Mouse (Mus musculus) liver, embryonic 15.5 days (tissue): ENCODE results near the gene Klf17. TPM values are rescaled to one million over a fixed set of nuclear protein-coding genes. Genes with fewer than 3 reads are reported as not detected.
"Not testable (repeated sequence)": the region's sequence is repeated elsewhere in the genome, so short reads cannot be mapped to it uniquely, and the experiment has no call there.

Experiments
- ATAC-seq: fragments of 200-750 bp; cut with Nextera tagmentation; 2 replicates; pipeline ENCODE4 v1.8.0; 2017; ENCODE audit warnings: moderate number of reproducible peaks, mild to moderate bottlenecking, moderate library complexity; ENCODE audit not compliant: insufficient read depth
- H3K27ac ChIP-seq: fragments of 300-500 bp; sonication (generic); replicated peaks from 2 replicates; pipeline ENCODE4 v1.5.1; 2015; ENCODE audit warnings: mild to moderate bottlenecking, inconsistent platforms
- H3K27me3 ChIP-seq: fragments of 300-500 bp; sonication (generic); 2 replicates; pipeline ENCODE4 v1.6.1; 2015; ENCODE audit warnings: mild to moderate bottlenecking, inconsistent platforms
- H3K36me3 ChIP-seq: fragments of 300-500 bp; sonication (generic); replicated peaks from 2 replicates; pipeline ENCODE4 v1.6.1; 2015; ENCODE audit warnings: moderate library complexity, mild to moderate bottlenecking, inconsistent platforms
- H3K4me1 ChIP-seq: fragments of 300-500 bp; sonication (generic); replicated peaks from 2 replicates; pipeline ENCODE4 v1.6.1; 2015; ENCODE audit warnings: inconsistent platforms
- H3K4me2 ChIP-seq: fragments of 300-500 bp; sonication (generic); 2 replicates; pipeline ENCODE4 v1.6.1; 2015; ENCODE audit warnings: moderate library complexity, mild to moderate bottlenecking, inconsistent platforms
- H3K4me3 ChIP-seq: fragments of 300-500 bp; sonication (generic); replicated peaks from 2 replicates; pipeline ENCODE4 v1.5.1; 2015; ENCODE audit warnings: mild to moderate bottlenecking, inconsistent platforms
- H3K9ac ChIP-seq: fragments of 300-500 bp; sonication (generic); 2 replicates; pipeline ENCODE4 v1.6.1; 2015; ENCODE audit warnings: moderate library complexity, mild to moderate bottlenecking, inconsistent platforms
- H3K9me3 ChIP-seq: fragments of 300-500 bp; sonication (generic); replicated peaks from 2 replicates; pipeline ENCODE4 v1.6.1; 2016; ENCODE audit warnings: inconsistent platforms
- WGBS: fragments of 180-500 bp; shearing (Covaris S2); methylation state at CpG from one replicate; pipeline ENCODE4 v1.1.7; 2015; ENCODE audit warnings: mixed read lengths; ENCODE audit not compliant: insufficient replicate concordance; 5-methylcytosine and 5-hydroxymethylcytosine counted together
- polyA plus RNA-seq: library from polyadenylated mRNA; unstranded; fragments of >200 nt; fragmentation: Nextera tagmentation; extraction: Ambion mirVana; gene quantifications from 2 replicates; pipeline ENCODE4 v1.2.1, GENCODE M21; 2015

Gene Klf17
- polyA plus RNA-seq, 1 experiment from 2014 or later = not detected

DNA sequence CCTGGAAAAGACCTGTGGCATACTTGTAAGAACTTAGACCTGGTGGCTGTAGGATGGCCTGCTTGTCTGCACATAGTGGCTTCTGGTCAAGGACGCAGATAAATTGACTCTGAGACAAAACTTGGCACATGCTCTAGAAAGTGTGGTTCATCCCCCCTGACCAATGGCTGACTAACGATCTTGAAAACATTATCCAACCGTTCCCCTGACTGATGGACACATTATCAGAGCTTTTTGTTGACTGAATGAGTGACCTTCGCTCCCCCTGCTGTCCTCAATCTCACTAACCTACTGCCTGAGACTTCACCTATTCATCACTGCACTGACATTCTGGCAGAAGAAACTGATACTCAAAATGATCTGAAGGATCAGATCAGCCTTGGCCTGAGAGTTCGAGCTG is 13.0 kb downstream of the Klf17 start:
- H3K4me3 ChIP-seq, H3K4me1 ChIP-seq, H3K27ac ChIP-seq, H3K9me3 ChIP-seq, ATAC-seq, H3K36me3 ChIP-seq, H3K27me3 ChIP-seq, H3K9ac ChIP-seq, H3K4me2 ChIP-seq: not testable (repeated sequence)
- 50% methylated on average over 5 of the region's 5 CpGs for WGBS

DNA sequence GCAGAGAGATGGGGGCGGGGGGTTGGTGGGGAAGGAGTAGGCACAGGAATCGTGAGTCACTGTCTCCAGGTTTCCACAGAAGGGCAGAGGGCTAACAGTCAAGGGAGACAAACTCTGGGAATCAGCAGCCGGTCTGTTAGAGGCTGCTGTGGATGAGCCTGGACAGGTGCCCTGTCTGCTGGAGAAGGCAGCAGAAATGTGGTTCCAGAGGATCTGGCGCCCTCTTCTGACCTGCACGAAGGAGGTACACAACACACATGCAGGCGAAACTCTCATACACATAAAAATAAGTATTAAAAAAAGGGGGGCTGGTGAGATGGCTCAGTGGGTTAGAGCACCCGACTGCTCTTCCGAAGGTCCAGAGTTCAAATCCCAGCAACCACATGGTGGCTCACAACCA is 27.9 kb downstream of the Klf17 start:
- ATAC-seq = no peak

DNA sequence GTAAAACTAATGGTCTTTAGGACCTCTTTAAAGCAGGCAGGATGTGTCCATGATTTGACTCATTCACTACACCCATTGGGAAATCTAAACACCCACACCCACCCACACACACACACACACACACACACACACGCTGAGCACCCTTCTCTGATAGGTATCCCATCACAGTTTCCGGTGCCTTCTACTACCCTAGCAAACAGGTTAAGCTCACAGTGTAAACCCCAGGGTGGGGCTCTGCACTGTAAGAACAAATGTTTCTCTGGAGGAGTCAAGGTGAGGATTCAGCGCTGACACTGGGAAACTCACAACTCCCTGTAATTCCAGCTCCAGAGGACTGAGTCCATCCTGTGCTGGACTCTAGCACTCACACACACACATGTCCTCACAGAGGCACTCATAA is 33.5 kb downstream of the Klf17 start:
- H3K27ac ChIP-seq = no peak overlapping the region
- H3K4me3 ChIP-seq = no peak overlapping the region
- no peaks in the 10 kb centered on the region for H3K9me3 ChIP-seq
- ATAC-seq = no peak
- H3K36me3 ChIP-seq = no peaks in the 10 kb centered on the region
- no peaks in the 10 kb centered on the region for H3K4me1 ChIP-seq
- H3K27me3 ChIP-seq = no peaks in the 10 kb centered on the region
- WGBS = 56% methylated on average over 3 of the region's 3 CpGs
- H3K4me2 ChIP-seq = no peak overlapping the region
- no peak overlapping the region for H3K9ac ChIP-seq

More for the DNA sequence above, 27.9 kb downstream of the Klf17 start:
- 35% methylated on average over 8 of the region's 8 CpGs for WGBS
- Histone ChIP-seq H3K36me3 (no peaks in the 10 kb centered on the region), H3K4me3 (no peak overlapping the region), H3K9ac (no peak overlapping the region), H3K27ac (no peak overlapping the region), H3K9me3 (no peaks in the 10 kb centered on the region), H3K4me2 (no peak overlapping the region), H3K4me1 (no peaks in the 10 kb centered on the region), H3K27me3 (no peaks in the 10 kb centered on the region)

DNA sequence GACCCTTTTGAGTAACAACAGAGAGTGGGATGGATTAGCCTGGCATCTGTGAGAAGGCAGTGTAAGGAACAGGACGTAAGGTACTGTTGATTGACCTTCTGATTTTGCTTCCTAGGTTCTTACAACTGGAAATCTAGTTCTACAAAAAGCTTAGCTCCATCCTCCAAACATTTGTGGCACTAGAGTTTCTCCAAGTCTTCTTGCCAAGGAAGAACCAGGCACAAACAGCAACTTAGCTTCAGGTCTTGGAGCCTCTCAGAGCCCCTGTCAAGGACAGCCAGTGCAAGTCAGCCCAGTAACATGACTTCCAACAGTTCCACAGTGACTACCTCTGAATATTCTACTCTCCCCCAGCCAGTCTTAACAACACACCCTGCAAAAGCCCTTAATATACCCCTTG is 41.3 kb downstream of the Klf17 start, which contains the start of gene Gm12845:
Gene Gm12845, plus strand, starts transcription at position 301 of the 400 bp plus-strand sequence.
- no peak for ATAC-seq
- no peaks in the 10 kb centered on the region for H3K9me3 ChIP-seq
- no peaks in the 10 kb centered on the region for H3K4me1 ChIP-seq
- no peak within 1 kb of the TSS for H3K4me3 ChIP-seq
- H3K27me3 ChIP-seq = no peaks in the 10 kb centered on the region; the same call in 1 of the 2 replicates
- no peak within 1 kb of the TSS for H3K9ac ChIP-seq
- no peak within 1 kb of the TSS for H3K4me2 ChIP-seq
- H3K36me3 ChIP-seq = no peaks in the 10 kb centered on the region
- WGBS = 62% methylated on average over 1 of the region's 1 CpGs
- no peak within 1 kb of the TSS for H3K27ac ChIP-seq

DNA sequence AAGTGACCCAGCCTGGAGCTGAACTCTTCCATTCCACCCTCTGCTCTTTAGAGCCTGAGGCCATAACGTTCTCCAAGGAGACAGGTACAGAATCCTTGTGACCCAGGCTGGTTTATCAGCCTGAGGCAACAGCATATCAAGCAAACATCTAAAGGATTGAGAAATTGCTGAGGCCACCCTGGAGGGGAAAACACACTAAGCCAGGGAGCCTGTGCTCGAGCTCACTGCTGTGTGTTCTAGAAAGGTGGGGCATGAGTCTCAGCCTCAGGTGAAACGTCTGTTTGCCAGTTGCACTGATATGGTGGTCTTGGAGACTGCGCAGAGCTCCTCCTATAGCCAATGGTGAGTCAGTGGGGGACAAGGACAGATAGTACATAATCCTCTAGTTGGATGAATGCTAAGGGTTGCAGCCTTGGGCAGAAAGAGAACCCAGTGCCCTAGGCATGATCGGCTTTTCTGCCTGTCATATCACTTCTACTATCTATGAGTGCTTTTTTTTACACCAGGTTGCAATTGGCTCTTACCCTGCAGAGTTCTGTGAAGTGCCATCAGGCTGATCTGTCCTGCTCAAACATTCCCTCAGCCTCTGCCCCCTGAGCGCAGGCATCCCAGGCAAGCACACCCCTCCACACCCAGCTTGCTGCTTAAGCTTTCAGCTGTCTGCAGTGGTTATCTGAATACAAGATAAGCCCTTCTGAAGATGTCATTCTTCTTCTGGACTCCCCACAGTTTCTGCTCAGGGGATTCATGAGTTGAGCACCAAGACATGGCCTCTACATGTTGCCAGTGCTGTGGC is 51.9 kb downstream of the Klf17 start:
- Histone ChIP-seq H3K4me3 (no peak overlapping the region), H3K27ac (no peak overlapping the region), H3K4me2 (no peak overlapping the region), H3K36me3 (no peaks in the 10 kb centered on the region), H3K4me1 (no peaks in the 10 kb centered on the region), H3K9ac (no peak overlapping the region), H3K27me3 (no peaks in the 10 kb centered on the region), H3K9me3 (no peaks in the 10 kb centered on the region)
- no peak for ATAC-seq
- WGBS = 48% methylated on average over 6 of the region's 6 CpGs

DNA sequence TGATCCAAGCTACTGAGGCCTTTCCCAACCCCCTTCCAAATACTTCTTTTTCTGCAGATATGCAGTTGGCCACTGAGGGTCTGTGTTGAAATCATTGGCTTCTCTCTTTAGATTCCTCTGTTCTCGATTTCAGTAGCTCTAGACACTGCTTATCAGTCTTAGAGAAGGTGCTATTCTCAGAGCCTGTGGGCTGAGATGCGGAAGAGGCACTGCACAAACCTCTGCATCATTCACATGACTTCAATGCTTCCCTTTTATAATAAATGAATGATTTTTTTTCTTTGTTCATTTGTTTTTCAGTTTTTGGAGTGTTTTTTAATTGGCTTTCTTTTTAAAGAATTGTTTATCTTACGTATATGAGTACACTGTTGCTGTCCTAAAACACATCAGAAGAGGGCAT is 53.1 kb downstream of the Klf17 start:
- no peak overlapping the region for H3K9ac ChIP-seq
- H3K9me3 ChIP-seq = no peaks in the 10 kb centered on the region
- H3K36me3 ChIP-seq = no peaks in the 10 kb centered on the region
- H3K4me2 ChIP-seq = no peak overlapping the region
- H3K4me1 ChIP-seq = no peaks in the 10 kb centered on the region
- H3K27me3 ChIP-seq = no peaks in the 10 kb centered on the region
- H3K4me3 ChIP-seq = no peak overlapping the region
- H3K27ac ChIP-seq = no peak overlapping the region
- 62% methylated on average over 3 of the region's 3 CpGs for WGBS
- ATAC-seq = no peak

DNA sequence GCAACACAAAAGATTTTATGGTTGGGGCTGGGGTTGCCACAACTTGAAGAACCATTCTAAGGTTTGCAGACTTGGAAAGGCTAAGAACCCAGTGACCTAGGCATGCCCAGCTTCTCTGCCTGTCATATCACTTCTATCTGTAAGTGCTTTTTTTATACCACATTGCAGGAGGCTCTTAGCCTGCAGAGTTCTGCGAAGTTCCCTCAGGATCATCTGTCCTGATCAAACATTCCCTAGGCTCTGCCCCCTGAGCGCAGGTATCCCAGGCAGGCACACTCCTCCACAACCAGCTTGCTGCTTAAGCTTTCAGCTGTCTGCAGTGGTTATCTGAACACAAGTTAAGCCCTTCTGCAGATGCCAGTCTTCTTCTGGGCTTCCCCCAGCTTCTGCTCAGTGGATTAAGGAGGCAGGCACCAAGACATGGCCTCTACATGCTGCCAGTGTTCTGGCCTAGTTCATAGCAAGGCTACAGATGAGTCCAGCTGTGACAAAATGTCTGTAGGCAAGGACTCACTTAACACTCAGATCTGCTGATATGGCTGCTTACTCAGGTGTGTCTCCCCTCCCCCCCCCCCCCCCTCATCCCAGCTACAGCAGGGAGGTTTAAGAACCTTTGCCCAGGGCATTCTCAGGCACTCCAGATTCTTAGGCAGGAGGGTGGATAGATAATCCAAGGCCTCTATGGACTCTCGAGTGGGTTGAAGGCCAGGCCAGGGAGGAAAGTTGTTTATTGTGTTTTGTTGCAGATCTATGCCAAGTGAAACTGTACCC is 56.5 kb downstream of the Klf17 start:
- no peaks in the 10 kb centered on the region for H3K9me3 ChIP-seq
- no peak for ATAC-seq
- H3K27ac ChIP-seq = no peak overlapping the region
- H3K4me3 ChIP-seq = no peak overlapping the region
- no peaks in the 10 kb centered on the region for H3K4me1 ChIP-seq
- no peak overlapping the region for H3K4me2 ChIP-seq
- no peaks in the 10 kb centered on the region for H3K27me3 ChIP-seq
- 45% methylated on average over 3 of the region's 3 CpGs for WGBS
- no peak overlapping the region for H3K9ac ChIP-seq
- no peaks in the 10 kb centered on the region for H3K36me3 ChIP-seq

Other genes starting within 250 kb of the Klf17 start
- gene Eri3, start 215.3 kb downstream of the Klf17 start, polyA plus RNA-seq = 37.6 and 39.0 TPM in 2 replicates
- gene Dmap1, start 83.4 kb downstream of the Klf17 start, polyA plus RNA-seq = 17.6 and 19.1 TPM in 2 replicates
- gene Gm12845, start 41.2 kb downstream of the Klf17 start, polyA plus RNA-seq = not detected in 2 replicates
- 56.1 and 56.4 TPM in 2 replicates for gene Slc6a9, start 68.9 kb upstream of the Klf17 start, polyA plus RNA-seq
- 1.2 TPM in 2 replicates for gene Ccdc24, start 106.9 kb upstream of the Klf17 start, polyA plus RNA-seq
- 1.0 and 1.4 TPM in 2 replicates for gene B4galt2, start 117.8 kb upstream of the Klf17 start, polyA plus RNA-seq
- gene Atp6v0b, start 121.7 kb upstream of the Klf17 start, polyA plus RNA-seq = 168 and 195 TPM in 2 replicates
- gene Dph2, start 126.4 kb upstream of the Klf17 start, polyA plus RNA-seq = 5.9 and 6.9 TPM in 2 replicates
- gene Ipo13, start 149.4 kb upstream of the Klf17 start, polyA plus RNA-seq = 19.4 and 21.4 TPM in 2 replicates
- 2.3 and 2.9 TPM in 2 replicates for gene Artn, start 164.1 kb upstream of the Klf17 start, polyA plus RNA-seq